Mouse (Mus musculus) liver, adult 2 months (tissue): Measurements from ENCODE around the gene Mphosph8.

Source experiments
- CTCF ChIP-seq: fragments of 200-500 bp; IDR thresholded peaks from 2 replicates; pipeline ENCODE4 v1.5.1; 2011; ENCODE audit warnings: low read depth, low read length, control low read depth
- POLR2A ChIP-seq: fragments of 200-500 bp; IDR thresholded peaks from 2 replicates; pipeline ENCODE4 v1.6.1; 2011; ENCODE audit warnings: low read length, control low read depth; ENCODE audit not compliant: insufficient read depth; ENCODE audit errors: extremely low read depth

GRCm38 (mm10) chr14:56702644-56703043, 34.6 kb downstream of the Mphosph8 start:
- TF ChIP-seq CTCF (no peak), POLR2A (no peak)
